Mouse (Mus musculus): ENCODE data around the gene Map2k1. TPM values are rescaled to one million over a fixed set of nuclear protein-coding genes. Genes with fewer than 3 reads are reported as not detected.
"Not testable (repeated sequence)": the region's sequence is repeated elsewhere in the genome, so short reads cannot be mapped to it uniquely, and the experiment has no call there.

Map2k1 gene
- 55.5 and 56.0 TPM in 2 replicates for polyA plus RNA-seq (2016; fragmentation: Nextera tagmentation; extraction: Ambion mirVana)

GRCm38 (mm10) chr9:64253021-64253904 lies at the start of gene Map2k1:
Gene Map2k1 (minus strand): TSS chr9:64253631.
- WGBS = under 1% methylated on average over 86 of the region's 89 CpGs
- no peaks in the 10 kb centered on the region for H3K9me3 ChIP-seq
- H3K9ac ChIP-seq = peak within 1 kb of the TSS; percentile 93
- peak within 1 kb of the TSS; percentile 93 for H3K4me2 ChIP-seq
- peaks cover 19% of the 10 kb centered on the region for H3K4me1 ChIP-seq
- peak; percentile 98 for ATAC-seq (ENCODE audit: low FRiP score)
- peak within 1 kb of the TSS; percentile 90 for H3K27ac ChIP-seq
- peak within 1 kb of the TSS; percentile 93 for H3K4me3 ChIP-seq (replicated peaks)
- H3K27me3 ChIP-seq = no peaks in the 10 kb centered on the region
- 0 out of 2 replicates have a peak, but pooled peaks cover 3% of the 10 kb centered on the region for H3K36me3 ChIP-seq (replicated peaks)

- 93% methylated on average over 4 of the region's 4 CpGs for WGBS
- not testable (repeated sequence) for ATAC-seq (ENCODE audit: low FRiP score); H3K4me1 ChIP-seq; H3K27ac ChIP-seq; H3K9me3 ChIP-seq; H3K4me2 ChIP-seq; H3K27me3 ChIP-seq; H3K4me3 ChIP-seq (replicated peaks); H3K9ac ChIP-seq
- peaks cover 71% of the 10 kb centered on the region for H3K36me3 ChIP-seq (replicated peaks)
Measured at GRCm38 (mm10) chr9:64303086-64303485, 49.7 kb upstream of the Map2k1 start.

- Histone ChIP-seq H3K36me3 (replicated peaks) (no peaks in the 10 kb centered on the region; the same call in 1 of the 2 replicates), H3K4me2 (peak overlapping the region; percentile 78), H3K4me3 (replicated peaks) (peak overlapping the region; percentile 81), H3K27me3 (no peaks in the 10 kb centered on the region), H3K27ac (no peak overlapping the region), H3K4me1 (peaks cover 11% of the 10 kb centered on the region), H3K9ac (peak overlapping the region; percentile 96), H3K9me3 (no peaks in the 10 kb centered on the region)
- 73% methylated on average over 5 of the region's 5 CpGs for WGBS
- ATAC-seq (ENCODE audit: low FRiP score) = no peak
Measured at GRCm38 (mm10) chr9:64282404-64282987, 29.1 kb upstream of the Map2k1 start.

- H3K4me1 ChIP-seq = peaks cover 11% of the 10 kb centered on the region
- H3K9ac ChIP-seq = peak overlapping the region; percentile 96
- peak overlapping the region; percentile 78 for H3K4me2 ChIP-seq
- H3K27ac ChIP-seq = peak overlapping the region; percentile 93
- H3K4me3 ChIP-seq (replicated peaks) = peak overlapping the region; percentile 81
- H3K9me3 ChIP-seq = no peaks in the 10 kb centered on the region
- no peaks in the 10 kb centered on the region for H3K27me3 ChIP-seq
- no peaks in the 10 kb centered on the region; the same call in 1 of the 2 replicates for H3K36me3 ChIP-seq (replicated peaks)
- ATAC-seq (ENCODE audit: low FRiP score) = peak; percentile 89; the same call in 1 of the 2 replicates
- WGBS = under 1% methylated on average over 24 of the region's 24 CpGs
Measured at GRCm38 (mm10) chr9:64281781-64282178, 28.3 kb upstream of the Map2k1 start.

- Histone ChIP-seq H3K36me3 (replicated peaks) (no peaks in the 10 kb centered on the region; the same call in 1 of the 2 replicates), H3K9ac (peak within 1 kb of the TSS; percentile 96), H3K4me3 (replicated peaks) (peak within 1 kb of the TSS; percentile 81), H3K27ac (peak within 1 kb of the TSS; percentile 93), H3K4me1 (peaks cover 11% of the 10 kb centered on the region), H3K9me3 (no peaks in the 10 kb centered on the region), H3K4me2 (peak within 1 kb of the TSS; percentile 78), H3K27me3 (no peaks in the 10 kb centered on the region)
- ATAC-seq (ENCODE audit: low FRiP score) = peak; percentile 97
- 2% methylated on average over 46 of the region's 46 CpGs for WGBS
Measured at GRCm38 (mm10) chr9:64281105-64281780, 27.8 kb upstream of the Map2k1 start, which contains the start of gene Tipin. Gene Tipin (plus strand): TSS chr9:64281581.

- H3K27ac ChIP-seq = no peak overlapping the region
- H3K4me2 ChIP-seq = no peak overlapping the region
- peaks cover 11% of the 10 kb centered on the region for H3K4me1 ChIP-seq
- no peak overlapping the region for H3K9ac ChIP-seq
- ATAC-seq (ENCODE audit: low FRiP score) = no peak
- no peaks in the 10 kb centered on the region for H3K9me3 ChIP-seq
- no peaks in the 10 kb centered on the region for H3K36me3 ChIP-seq (replicated peaks)
- no peak overlapping the region for H3K4me3 ChIP-seq (replicated peaks)
- 94% methylated on average over 6 of the region's 6 CpGs for WGBS
- no peaks in the 10 kb centered on the region for H3K27me3 ChIP-seq
Measured at GRCm38 (mm10) chr9:64278665-64279310, 25.4 kb upstream of the Map2k1 start.

GRCm38 (mm10) chr9:64277706-64278105 lies 24.3 kb upstream of the Map2k1 start:
- Histone ChIP-seq H3K9me3 (no peaks in the 10 kb centered on the region), H3K4me1 (peaks cover 9% of the 10 kb centered on the region), H3K4me3 (replicated peaks) (no peak overlapping the region), H3K36me3 (replicated peaks) (no peaks in the 10 kb centered on the region), H3K4me2 (no peak overlapping the region), H3K9ac (no peak overlapping the region), H3K27me3 (no peaks in the 10 kb centered on the region), H3K27ac (no peak overlapping the region)
- ATAC-seq (ENCODE audit: low FRiP score) = no peak
- 64% methylated on average over 8 of the region's 8 CpGs for WGBS

GRCm38 (mm10) chr9:64274919-64275318 lies 21.5 kb upstream of the Map2k1 start:
- 85% methylated on average over 1 of the region's 1 CpGs for WGBS

GRCm38 (mm10) chr9:64274291-64274690 lies 20.9 kb upstream of the Map2k1 start:
- H3K27ac ChIP-seq = no peak overlapping the region
- 75% methylated on average over 4 of the region's 4 CpGs for WGBS
- no peak for ATAC-seq (ENCODE audit: low FRiP score)

More at GRCm38 (mm10) chr9:64274919-64275318, 21.5 kb upstream of the Map2k1 start:
- Histone ChIP-seq H3K27ac (no peak overlapping the region), H3K4me2 (no peak overlapping the region), H3K27me3 (no peaks in the 10 kb centered on the region), H3K9me3 (no peaks in the 10 kb centered on the region), H3K4me1 (no peaks in the 10 kb centered on the region), H3K4me3 (replicated peaks) (no peak overlapping the region), H3K36me3 (replicated peaks) (no peaks in the 10 kb centered on the region), H3K9ac (no peak overlapping the region)
- ATAC-seq (ENCODE audit: low FRiP score) = no peak

GRCm38 (mm10) chr9:64273757-64274156 lies 20.3 kb upstream of the Map2k1 start:
- 76% methylated on average over 4 of the region's 4 CpGs for WGBS
- Histone ChIP-seq H3K27me3 (no peaks in the 10 kb centered on the region), H3K36me3 (replicated peaks) (no peaks in the 10 kb centered on the region), H3K27ac (no peak overlapping the region), H3K4me2 (no peak overlapping the region), H3K4me3 (replicated peaks) (no peak overlapping the region), H3K9me3 (no peaks in the 10 kb centered on the region), H3K4me1 (no peaks in the 10 kb centered on the region), H3K9ac (no peak overlapping the region)
- no peak for ATAC-seq (ENCODE audit: low FRiP score)

More at GRCm38 (mm10) chr9:64274291-64274690, 20.9 kb upstream of the Map2k1 start:
- H3K4me1 ChIP-seq = no peaks in the 10 kb centered on the region
- no peak overlapping the region for H3K9ac ChIP-seq
- H3K4me2 ChIP-seq = no peak overlapping the region
- no peak overlapping the region for H3K4me3 ChIP-seq (replicated peaks)
- no peaks in the 10 kb centered on the region for H3K36me3 ChIP-seq (replicated peaks)
- H3K9me3 ChIP-seq = no peaks in the 10 kb centered on the region
- no peaks in the 10 kb centered on the region for H3K27me3 ChIP-seq

- no peak overlapping the region for H3K4me3 ChIP-seq (replicated peaks)
- H3K9ac ChIP-seq = no peak overlapping the region
- H3K27me3 ChIP-seq = no peaks in the 10 kb centered on the region
- no peak overlapping the region for H3K4me2 ChIP-seq
- 47% methylated on average over 7 of the region's 7 CpGs for WGBS
- H3K4me1 ChIP-seq = no peaks in the 10 kb centered on the region
- H3K9me3 ChIP-seq = no peaks in the 10 kb centered on the region
- H3K36me3 ChIP-seq (replicated peaks) = no peaks in the 10 kb centered on the region
- no peak overlapping the region for H3K27ac ChIP-seq
- no peak for ATAC-seq (ENCODE audit: low FRiP score)
Measured at GRCm38 (mm10) chr9:64272611-64273010, 19.2 kb upstream of the Map2k1 start.
